Mouse (Mus musculus): Measurements from ENCODE around the gene Camta1.
"Not testable (repeated sequence)": the region's sequence is repeated elsewhere in the genome, so short reads cannot be mapped to it uniquely, and the experiment has no call there.

Gene Camta1

GRCm38 (mm10) chr4:150875393-150875792 lies 986.3 kb downstream of the Camta1 start:
- no peak for DNase-seq

DNA sequence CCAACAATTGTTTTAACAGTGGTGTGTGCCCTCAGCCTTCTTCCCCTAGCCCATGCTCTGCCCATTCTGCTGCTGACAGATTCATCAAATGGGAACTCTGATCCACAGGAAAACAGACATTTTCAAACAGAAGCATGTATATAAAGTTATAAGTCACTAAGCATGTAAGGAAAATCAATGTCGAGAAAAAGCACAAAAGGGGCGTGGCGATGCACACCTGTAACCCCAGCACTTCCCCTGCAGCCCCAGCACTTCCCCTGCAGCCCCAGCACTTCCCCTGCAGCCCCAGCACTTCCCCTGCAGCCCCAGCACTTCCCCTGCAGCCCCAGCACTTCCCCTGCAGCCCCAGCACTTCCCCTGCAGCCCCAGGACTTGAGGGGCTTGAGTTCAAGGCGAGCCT lies 987.3 kb downstream of the Camta1 start:
- DNase-seq = not testable (repeated sequence)

DNA sequence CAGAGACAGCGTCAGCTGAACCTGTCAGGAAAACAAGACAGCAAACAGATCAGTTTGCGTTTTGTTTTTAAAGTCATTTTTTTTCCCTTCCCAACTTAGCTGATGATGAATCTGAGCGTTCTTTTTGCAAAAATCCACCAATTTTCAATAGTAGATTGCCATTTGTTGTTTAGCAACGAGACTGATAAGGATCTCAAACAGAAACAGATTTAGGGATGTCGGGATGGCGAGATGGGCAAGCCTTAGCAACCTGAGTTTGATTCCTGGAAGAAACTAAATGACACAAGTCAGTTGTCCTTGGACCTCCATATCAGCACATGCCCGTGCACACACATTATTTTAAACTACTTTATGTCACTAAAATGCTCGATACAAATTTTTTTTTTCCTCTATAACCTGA lies 989.0 kb downstream of the Camta1 start:
- no peak for DNase-seq

DNA sequence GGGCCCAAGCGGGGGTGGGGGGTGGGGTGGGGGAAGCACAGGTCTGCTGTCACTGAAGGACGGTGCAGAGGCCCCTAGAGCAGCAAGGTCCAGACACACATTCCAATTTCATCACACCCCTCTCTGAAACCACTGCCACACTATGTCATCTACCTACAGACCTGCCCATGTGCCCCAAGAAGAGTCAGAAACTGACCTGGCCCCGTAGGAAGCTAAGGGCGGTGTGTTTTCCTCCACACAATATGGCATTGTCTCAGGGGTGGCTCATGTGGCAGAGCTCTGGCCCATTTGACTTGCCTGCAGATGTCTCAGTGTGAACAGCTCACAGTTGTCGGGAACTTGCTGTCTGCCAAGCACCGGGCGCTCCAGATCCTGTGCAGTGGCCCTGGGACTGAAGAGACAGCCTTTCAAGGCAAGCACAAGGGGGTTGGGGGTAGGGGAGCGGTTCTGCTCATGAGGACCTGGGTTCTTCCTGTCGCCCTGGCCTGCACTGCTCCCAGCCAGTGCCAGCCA lies 989.5 kb downstream of the Camta1 start:
- DNase-seq = peak; percentile 35 to 48

GRCm38 (mm10) chr4:150871392-150872138 lies 990.1 kb downstream of the Camta1 start:
- peak; percentile 41 to 61 for DNase-seq

DNA sequence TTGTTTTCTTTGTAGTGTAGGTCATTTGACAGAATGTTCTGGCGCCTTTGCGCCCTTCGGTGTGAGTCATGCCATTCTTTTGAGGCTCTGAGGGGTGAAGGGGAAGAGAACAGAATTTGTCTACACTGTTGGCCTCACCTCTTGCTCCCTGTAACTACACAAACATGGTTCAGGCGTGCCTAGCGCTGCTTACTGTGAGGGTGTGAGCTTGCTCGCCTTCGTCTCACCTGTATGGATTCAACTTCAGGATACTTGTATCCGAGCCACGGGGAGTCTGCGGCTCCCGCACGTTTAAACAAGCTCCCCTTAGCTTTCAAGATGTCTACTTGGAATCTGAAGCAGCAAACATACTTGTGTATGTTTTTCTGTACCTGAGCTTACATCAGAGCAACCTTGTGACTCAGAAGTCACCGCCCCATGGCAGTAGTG lies 990.7 kb downstream of the Camta1 start:
- DNase-seq = peak; percentile 66 to 84

DNA sequence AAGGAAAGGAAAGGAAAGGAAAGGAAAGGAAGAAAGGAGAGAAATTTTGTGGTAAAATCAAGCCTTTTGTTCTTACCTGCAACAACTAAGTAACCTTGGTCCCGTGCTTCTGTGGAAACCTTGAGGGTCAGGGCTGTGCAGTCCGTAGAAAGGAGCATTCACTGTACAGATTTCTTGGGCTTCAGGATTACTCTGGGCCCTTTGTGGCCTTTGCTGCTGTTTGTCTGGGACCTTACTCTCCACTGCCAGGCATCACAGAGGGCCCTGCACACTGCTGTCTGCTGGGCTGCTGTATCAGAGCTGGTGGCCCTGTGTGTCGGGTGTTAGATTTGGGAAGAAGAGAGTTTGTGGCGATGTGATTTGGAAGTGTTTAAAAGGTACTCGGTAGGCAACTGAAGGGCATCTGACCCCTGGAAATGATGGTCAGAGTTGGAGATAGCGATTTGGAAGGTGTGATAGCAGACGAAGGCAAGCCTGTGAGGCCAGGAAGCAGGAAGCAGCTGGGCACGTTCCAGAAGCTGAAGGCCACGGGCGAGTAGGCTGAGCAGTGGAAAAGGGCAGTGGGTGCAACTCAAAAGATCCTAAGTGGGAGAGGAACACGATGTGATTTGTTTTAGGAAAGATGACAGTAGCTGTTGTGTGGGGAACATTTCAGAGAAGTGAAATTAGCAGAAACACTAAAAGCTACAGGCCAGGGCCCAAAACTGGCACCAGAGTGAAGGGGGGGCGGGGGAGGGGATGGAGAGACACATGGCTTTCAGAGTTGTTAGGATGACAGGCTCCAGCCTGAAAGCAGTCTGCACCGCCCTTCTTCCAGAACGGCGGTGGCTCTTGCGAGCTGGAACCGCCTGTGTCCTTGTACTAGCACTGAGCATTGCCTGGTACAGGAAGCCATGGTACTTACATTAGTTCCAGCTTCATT lies 992.1 kb downstream of the Camta1 start:
- no peak for DNase-seq

DNA sequence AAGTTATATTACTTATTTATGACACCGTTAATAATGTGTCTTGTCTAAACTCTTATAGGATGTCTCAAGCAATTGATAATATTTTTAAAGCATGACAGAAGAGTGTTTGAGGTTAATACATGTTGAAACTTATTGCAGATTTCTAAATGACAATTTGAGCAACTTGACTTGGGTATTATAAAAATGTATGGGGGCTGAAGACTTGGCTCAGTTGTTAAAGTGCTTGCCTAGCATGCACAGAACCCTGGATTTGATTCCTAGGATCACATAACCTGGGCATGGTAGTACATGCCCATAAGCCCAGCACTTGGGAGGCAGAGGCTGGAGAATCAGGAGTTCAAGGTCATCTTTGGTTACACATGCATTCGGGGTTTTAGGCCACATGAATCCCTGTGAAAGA lies 992.8 kb downstream of the Camta1 start:
- DNase-seq = no peak

DNA sequence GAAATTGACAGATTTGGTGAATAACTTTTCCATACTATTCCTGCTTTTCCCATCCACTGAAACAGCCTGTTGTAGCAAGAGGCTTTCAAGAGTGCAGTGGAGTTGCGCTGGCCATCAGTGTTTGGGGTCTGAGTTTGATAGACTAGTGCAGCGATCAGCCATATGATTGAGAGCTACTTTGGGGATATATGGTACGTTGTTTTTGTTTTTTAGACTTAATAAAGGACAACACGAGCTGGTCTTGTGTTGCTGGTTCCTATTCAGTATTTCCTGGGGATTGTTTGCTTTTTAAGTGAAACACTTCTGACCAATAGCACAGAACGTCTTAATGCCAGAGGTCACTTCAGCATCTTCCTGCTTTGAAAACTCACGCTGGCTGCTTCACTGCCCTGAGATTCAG lies 993.5 kb downstream of the Camta1 start:
- DNase-seq = no peak
